Mouse (Mus musculus) gastrocnemius, postnatal 36 days (tissue): ENCODE measurements around the gene Nosip. TPM values are rescaled to one million over a fixed set of nuclear protein-coding genes. Genes with fewer than 3 reads are reported as not detected.

Source experiments
- DNase-seq, 2 experiments: peaks; one replicate each; pipeline ENCODE4 v3.0.0; 2022
- intact Hi-C: fragments of 180-260 bp; cut with DNase I; formaldehyde crosslinking; loops from one replicate; pipeline ENCODE4 v1.15.1; 2025
- total RNA-seq, 2 experiments: library from RNA; stranded (reverse); gene quantifications; 2 replicates each; pipeline ENCODE4 v1.2.3; 2021

Gene Nosip
- total RNA-seq, 2 experiments from 2014 or later: 29.0 to 30.8 TPM

DNA sequence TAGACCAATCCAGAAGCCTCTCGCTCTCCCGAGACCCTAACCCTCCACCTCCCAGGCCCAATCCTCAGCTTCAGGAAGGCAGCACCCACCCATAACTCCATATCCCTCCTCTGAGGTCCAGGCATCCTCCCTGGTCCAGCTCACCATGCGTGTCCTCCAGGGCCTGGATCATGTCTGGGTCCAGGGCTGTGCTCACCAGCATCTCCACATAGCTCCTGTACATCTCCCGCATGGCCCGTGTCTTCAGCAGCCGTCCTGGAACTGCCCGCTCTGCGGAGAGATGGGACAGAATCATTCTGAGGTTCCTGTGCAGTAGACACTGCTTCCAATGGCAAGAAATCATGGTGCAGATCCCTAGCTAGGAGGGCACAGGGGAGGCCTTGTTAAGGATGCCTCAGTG lies 31.4 kb upstream of the Nosip start:
- intact Hi-C loops: no loop called here

DNA sequence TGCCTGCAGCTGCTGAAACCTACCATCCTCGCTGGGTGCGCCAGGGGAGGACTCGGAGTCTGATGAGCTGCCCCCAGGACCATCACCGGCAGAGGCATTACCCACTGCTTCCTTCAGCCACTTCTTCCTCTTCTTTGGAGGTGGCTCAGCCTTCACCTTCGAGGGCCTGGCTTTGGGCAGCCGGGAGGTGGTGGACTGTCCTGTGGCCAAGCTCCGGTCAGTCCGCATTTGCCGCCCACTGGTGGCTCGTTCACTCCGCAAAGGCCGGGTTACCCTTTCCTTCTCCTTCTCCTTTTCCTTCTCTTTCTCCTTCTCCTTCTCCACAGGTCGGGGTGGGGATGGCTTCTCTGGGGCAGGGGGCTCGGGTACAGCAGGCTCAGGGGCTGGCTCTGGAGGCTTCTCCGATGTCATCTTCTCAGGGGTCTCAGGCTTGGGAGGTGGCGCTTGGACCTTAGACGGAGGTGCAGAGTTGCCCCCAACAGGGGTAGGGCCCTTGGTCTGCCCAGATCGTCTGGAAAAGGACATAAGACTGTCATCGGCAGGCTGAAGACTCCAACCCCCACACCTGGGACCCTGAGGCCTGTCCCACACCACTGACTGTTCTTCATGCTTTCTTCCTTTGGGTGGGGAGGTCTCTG lies 28.4 kb upstream of the Nosip start:
- DNase-seq: no peak
- intact Hi-C loops: no loop called here

More for the DNA sequence above, 31.4 kb upstream of the Nosip start:
- DNase-seq: no peak

DNA sequence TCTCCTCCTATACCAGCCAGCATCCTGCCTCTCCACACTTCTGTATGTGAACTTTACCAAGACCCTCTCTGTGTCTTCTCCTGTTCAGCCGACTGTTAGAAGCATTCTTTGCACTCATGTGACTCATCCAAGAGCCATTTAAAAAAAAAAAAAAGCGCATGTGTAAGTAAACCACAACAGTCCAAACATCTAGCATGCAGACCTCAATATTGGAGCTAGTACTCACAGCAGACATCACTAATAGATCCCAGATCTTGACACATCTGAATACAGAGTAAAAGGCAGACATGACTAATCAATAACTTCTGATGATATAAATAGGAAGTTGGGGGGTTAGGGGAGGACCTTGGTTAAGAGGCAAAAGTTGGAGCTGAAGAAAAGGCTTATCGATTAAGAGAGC lies 26.6 kb upstream of the Nosip start:
- DNase-seq: no peak

DNA sequence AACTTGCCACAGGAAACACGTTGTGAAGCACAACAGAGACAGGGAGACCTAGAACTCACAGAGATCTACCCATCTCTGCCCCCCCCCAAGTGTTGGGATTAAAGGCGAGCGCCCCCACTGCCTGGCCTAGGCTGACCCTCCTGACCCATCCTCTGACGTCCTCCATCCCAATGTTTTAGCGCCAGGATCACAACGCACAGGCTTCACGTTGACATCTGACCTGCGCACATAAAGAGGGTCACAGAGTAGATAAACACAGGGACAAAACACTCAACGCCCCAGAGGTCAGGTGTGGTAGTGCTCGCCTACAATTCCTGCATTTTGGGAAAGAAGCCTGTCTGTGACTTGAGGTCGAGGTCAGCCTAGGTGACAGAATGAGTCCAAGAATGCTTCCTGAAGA lies 25.5 kb upstream of the Nosip start:
- intact Hi-C loops: no loop called here

More for the DNA sequence above, 26.6 kb upstream of the Nosip start:
- intact Hi-C loops: no loop called here

DNA sequence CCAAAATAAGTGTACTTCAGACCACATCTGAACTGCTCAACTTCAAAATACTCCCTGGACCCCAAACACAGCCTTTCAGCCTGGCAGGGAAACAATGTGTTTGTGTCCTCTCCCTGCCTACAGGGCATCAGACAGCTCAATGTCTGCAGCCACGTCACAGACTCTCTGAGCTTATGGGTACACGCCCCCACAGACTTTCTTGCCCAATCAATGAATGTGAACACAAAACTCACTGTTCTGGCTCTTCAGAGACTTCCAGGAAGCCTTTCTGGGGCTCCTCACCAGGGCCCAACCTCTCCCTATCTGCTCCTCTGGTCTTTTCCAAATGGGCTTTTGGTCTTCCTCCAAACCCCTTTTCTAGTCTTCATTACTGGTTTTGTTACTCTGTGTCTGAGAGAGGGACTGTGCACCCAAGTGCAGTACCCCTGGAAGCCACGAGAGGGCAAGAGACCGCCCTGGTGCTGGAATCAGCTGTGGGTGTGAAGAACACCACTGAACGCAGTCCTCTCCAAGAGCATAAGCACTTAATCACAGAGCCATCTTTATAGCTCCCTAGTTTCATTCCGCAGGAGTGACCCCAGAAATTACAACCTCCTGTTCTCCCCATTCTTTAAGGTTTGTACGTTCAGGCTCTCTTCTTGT lies 24.4 kb upstream of the Nosip start:
- intact Hi-C loops: no loop called here
- DNase-seq: no peak

More for the DNA sequence above, 25.5 kb upstream of the Nosip start:
- DNase-seq: no peak

DNA sequence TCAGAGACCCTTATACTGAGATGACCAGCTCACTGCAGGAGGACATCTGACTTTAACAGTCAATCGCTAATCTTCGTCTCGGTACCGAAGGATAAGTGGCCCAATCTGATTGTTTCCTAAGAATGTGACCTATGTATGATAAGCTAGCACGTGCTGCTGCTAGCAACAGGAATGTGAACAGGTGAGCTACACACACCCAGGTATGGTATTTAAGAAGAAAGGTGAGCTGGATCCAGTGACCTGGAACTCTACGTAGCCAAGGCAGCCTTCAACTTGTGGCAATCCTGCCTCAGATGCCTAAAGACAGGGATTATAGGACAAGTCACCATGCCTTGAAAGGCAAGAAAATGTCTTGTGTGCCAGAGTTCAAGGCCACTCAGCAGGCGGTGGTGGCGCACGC lies 23.8 kb upstream of the Nosip start:
- DNase-seq: no peak
- intact Hi-C loops: no loop called here

DNA sequence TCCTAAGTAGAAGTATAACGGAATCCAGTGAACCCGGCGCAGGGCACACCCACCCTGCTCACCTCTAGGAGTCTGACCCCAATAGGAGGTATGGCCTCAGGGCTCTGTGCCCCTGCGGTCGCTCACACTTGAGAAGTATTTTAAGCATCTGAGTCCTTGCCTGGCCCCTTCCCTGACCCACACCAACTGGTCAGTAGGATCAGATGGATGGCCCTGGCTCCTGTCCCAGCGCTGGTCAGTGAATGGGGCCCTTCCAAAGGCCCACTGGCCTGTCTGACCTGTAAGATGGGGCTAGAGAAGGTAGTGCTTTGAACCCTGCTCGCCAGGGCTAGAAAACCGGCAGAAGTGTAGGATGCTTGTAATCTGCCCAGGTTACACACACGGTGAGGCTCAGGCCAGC lies 21.4 kb upstream of the Nosip start:
- DNase-seq: peak; percentile 54 to 58
- intact Hi-C loops: no loop called here

DNA sequence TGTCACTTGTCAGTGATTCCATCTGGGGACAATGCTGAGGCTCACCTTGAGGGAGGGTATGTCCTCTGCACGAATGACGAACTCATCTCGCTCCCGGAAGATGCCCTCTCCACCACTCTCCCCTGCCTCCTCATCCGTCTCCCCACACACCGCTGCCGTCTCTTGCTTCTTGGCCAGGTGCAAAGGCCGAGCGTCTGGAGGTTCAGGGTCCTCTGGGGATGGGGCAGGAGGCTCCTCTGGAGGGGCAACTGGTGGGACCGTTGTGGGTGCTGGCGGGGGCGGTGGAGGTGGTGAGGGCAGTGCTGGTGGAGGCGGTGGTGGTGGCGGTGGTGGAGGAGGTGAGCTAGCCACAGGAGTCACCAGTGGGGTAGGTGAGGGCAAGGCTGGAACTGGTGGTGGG lies 18.9 kb upstream of the Nosip start:
- intact Hi-C loops: no loop called here
- no peak for DNase-seq

DNA sequence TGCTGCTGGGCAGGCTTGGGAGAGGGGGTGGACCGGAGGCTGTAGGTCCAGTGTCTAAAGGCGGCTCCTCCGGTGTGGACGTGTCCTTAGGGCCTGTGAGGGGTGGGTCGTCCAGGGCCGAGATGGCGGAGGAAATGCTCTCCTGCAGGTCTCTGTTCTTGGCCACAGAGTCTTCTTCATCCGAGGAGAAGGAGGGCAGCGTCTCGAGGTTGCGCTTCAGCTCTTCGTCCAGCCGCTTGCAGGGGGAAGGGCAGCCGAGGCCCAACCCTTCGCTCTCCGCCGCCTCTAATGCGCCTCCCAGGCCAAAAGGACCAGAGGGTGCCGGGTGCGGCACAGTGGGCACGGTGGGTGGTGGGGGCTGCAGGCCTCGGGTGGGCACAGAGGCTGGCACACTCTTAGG lies 16.5 kb upstream of the Nosip start:
- no peak for DNase-seq
- intact Hi-C loops: no loop called here

DNA sequence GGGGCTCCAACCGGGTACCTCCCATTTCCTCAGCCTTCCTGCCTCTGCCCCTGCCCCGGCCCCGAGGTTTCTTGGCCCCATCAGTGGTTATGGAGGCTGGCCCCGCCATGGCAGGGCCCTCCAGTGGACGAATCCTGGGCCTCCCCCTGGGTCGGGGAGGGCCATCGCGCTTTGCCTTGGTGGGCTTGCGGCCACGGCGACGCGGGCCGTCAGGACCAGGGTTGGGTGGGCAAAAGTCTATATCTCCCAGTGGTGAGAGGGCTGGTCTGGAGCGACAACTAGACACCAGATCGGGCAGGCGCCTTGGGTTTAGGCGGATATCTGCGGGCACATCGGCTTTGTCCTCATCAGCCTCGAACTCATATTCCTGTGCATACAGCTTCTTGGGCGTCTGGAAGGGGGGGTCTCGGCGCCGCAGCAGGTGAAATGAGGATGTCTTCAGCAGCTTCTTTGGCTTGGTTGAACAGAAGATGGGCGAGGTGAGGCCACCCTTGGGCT lies 15.3 kb upstream of the Nosip start:
- intact Hi-C loops: no loop called here
- no peak for DNase-seq

DNA sequence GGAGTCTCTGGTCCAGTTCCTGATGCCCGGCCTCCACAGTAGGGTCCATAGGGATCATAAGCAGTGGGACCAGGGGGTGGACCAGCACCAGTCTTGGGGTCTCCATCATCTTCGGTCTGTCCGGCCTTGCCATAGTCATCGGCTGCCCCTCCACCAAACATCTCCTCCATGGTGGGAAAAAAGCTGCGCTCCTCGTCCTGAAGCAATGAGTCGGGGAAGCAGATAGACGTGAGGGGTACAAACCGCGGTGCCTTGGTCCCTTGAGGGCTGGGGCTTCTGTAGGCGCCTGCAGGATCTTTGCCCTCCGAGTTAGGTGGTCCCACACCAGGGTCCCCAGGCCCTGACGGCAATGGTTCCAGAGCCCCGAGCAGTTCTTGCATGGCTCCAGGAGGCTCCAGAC lies 14.7 kb upstream of the Nosip start:
- intact Hi-C loops: no loop called here
- no peak for DNase-seq

DNA sequence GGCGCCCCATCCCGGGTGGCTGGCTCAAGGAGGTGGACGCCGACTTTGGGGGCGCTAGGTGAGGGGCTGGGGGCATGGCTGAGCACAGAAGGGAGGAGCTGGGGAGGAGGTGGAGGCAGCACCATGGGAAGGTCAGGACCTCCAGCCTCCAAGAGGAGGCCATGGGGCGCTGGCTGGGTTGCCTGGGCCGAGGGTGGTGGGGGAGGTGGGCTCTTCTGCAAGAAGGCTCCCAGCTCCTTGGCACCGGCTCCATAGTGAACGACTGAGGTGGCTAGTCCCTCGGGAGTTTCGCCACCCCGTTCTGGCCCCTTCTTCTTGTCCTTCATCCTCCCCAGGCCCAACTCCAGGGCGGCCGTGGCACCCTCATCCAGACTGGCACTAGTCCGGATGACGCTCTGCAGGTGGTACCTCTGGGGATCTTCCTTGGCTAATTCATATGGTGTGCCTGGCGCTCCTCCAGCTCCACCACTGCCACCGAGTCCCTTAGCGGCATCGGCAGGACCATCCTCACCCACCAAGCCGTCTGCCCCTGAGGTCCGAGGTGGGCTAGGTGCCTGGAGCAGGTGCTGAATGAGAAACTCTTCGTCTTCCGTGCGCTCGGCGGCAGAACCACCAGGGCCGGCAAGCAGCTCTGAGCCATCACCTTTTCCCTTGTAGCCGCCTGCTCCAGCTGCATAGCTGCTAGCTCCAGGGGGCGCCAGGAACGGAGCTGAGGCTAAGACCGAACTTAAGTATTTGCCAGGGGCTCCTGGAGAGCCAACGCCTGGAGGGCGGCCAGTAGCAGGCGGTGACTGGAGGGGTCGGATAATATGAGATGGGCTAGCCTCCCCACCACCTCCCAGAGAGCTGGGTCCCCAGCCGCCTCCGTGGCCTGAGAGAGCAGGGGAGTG lies 14.0 kb upstream of the Nosip start:
- intact Hi-C loops: no loop called here
- no peak for DNase-seq

DNA sequence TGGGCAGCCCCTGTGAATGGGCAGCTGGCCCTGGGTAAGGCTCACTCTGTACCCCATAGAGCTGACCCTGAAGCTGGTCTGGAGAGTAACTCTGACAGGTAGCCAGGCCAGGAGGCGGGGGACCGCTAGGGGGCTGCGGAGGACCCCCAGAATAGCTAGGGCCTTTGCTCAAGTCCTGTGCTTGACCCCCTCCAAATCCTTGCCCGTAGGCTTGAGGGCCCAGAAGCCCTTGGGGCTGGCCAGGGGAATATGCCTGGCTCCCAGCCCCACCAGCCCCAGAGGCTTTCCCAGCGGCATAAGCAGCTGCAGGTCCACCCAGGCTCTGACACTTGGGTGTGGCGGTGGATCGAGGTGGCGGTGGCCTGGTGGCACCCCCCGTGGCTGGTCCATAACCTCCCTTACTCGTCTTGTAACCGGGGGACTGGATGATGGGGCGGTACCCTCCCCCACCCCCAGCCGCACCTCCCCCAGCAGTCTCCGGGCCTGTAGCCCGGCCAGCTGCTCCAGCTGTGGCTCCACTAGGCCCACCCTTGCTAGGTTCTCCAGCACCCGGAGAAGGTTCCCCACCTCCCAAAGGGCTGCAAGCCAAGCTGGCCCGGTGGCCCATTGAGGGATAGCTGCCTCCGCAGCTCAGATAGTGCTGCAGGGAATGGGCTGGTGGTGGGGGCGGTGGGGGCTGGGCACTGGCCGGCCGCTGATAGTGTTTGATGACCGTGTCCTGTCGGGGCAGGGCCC lies 13.1 kb upstream of the Nosip start:
- DNase-seq: peak in 1 of 2 experiments; percentile 32
- intact Hi-C loops: no loop called here

DNA sequence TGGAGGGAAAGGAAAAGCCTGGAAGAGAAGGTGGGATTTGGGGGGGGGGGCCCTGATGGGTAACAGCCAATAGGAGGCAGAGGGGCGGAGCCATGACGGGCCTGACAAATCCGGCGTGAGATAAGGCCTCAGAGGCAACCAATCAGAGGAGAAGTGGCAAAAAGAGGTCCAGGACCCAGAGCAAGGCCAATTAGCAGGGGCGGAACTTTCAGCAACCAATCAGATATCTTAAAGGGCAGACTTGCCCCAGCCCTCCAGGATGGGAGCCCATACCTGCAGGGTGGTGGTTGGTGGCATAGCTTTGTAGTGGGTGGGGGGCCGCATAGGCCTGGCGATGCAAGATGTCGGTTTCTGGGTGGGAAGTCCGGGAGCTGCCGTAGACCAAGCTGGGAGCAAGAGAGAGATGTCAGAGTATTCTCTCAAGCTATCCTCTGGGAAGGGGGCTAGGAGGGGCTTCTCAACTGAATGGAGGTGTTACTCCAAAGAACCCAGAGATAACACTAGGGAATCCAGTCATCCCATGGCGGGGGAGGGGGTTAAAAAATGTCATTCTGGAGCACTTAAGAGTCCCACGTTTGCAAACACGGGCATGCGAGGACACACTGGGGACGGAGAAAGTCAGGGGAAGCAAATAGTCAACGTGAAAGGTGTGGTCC lies 11.2 kb upstream of the Nosip start:
- intact Hi-C loops: no loop called here

DNA sequence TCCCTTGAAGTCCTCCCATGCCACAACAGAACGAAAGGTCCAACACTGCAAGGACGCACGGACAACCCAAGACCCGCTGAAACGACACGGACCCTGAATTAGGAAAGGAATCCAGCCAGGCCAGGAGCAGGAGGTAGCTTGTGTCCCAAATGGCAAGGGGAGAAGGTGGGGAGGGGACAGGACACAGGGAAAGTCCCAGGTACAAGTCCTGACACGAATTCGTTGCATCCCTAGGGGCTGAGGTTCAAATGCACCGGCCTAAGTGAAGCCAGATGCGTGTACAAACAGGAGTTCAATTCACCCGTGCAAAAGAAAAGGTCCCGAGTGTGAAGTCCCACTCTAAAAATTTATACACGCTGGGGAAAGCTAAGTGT lies 10.6 kb upstream of the Nosip start:
- DNase-seq: no peak
- intact Hi-C loops: no loop called here

More for the DNA sequence above, 11.2 kb upstream of the Nosip start:
- peak; percentile 60 to 75 for DNase-seq

DNA sequence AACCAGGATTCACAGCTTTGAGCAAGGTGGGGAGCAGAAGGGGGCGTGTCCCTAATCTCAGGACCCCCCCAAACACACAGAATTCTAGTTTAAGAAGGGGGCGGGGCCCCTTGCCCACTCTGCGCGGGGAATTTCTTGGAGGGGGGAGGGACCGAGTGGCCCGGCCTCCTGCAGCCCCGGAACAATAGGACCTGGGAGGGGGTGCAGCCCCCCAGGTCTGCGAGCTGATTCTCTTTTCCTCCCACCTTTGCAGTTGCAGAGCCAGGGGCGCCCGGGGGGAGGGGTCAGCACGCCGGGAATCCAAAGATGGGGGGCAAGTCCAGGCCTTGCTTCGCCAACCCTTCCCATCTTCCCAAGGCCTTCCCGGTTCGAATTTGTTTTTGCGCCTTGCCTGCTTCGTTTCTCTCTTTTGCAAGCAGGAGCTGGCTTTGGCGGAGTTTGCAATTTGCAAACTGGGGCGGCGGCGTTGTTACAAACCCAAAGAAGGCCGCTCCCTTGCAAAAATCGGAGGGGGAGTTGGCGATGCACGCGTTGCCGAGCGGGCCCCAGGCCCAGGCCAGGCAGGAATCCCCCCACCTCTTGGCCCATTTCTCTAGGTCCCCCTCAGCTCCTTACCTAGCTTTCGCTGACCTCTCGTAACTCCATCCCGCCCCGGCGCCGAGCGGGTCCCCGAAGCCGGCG lies 9.9 kb upstream of the Nosip start:
- DNase-seq: no peak
- intact Hi-C loops: loop anchor here (2.0 kb wide), 1 partner anchor 34 kb away; no protein-coding TSS in a partner anchor

DNA sequence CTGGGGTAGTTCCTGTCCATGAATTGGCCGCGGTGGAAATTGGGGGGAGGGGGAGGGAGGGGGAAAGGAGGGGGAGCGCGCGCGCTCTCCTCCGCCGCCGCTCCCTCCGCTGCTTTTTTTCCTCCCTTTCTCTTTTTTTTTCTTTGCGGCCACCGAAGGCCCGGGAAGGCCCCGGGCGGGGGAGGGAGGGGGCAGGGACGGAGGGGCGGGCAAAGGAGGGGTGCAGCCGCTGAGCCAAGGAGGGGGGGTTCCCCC lies 9.4 kb upstream of the Nosip start, which contains the start of gene Prr12:
TSS of gene Prr12 (minus strand) at position 20 of the 255 bp plus-strand sequence.
- intact Hi-C loops: loop anchor here (2.0 kb wide), 1 partner anchor 34 kb away; no protein-coding TSS in a partner anchor
- DNase-seq: no peak

DNA sequence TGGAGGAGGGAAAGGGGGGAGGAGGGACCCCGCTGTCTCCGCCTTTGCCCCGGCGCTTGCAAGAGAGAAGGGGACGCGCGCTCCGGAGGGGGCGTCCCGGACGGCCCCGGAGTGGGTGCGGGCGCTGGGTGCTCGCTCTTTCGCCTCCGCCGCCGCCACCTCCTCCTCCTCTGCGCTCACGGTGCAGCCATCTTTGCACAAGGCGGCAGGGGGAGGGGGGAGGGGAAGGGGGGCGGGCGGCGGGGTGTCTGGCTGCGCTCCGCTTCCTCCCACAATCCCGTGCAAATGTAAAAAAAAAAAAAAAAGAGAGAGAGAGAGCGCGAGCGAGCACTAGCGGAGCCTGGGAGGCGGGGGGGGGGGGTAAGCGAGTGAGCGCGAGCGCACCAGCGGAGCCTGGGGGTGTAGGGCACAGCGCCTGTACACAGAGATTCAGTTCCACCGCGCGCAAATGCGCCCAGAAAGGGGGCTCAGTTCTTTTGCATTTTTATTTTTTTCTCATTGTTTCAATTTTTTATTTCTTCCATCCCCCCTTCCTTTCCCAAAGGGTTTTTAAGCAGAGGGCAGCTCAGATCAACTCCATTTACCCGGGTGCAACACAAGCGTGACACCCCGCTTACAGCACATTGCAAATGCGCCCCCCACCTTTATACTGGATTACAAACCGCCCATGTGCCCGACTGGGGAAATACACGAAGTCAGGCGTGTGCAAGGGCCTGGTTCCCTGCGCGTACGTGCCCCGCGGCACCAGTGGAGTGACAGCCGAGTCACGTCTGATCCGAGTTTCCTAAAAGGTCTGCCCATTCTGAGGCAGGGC lies 8.9 kb upstream of the Nosip start:
- intact Hi-C loops: loop anchor here (2.0 kb wide), 1 partner anchor 35 kb away; no protein-coding TSS in a partner anchor
- DNase-seq: peak; percentile 62 to 80
